Mouse (Mus musculus): ENCODE results near the gene Glipr2. TPM values are rescaled to one million over a fixed set of nuclear protein-coding genes. Genes with fewer than 3 reads are reported as not detected.

The Glipr2 gene
- total and polyA plus RNA-seq, 3 experiments, result 2.3 to 4.4 (median 3.9) TPM

DNA sequence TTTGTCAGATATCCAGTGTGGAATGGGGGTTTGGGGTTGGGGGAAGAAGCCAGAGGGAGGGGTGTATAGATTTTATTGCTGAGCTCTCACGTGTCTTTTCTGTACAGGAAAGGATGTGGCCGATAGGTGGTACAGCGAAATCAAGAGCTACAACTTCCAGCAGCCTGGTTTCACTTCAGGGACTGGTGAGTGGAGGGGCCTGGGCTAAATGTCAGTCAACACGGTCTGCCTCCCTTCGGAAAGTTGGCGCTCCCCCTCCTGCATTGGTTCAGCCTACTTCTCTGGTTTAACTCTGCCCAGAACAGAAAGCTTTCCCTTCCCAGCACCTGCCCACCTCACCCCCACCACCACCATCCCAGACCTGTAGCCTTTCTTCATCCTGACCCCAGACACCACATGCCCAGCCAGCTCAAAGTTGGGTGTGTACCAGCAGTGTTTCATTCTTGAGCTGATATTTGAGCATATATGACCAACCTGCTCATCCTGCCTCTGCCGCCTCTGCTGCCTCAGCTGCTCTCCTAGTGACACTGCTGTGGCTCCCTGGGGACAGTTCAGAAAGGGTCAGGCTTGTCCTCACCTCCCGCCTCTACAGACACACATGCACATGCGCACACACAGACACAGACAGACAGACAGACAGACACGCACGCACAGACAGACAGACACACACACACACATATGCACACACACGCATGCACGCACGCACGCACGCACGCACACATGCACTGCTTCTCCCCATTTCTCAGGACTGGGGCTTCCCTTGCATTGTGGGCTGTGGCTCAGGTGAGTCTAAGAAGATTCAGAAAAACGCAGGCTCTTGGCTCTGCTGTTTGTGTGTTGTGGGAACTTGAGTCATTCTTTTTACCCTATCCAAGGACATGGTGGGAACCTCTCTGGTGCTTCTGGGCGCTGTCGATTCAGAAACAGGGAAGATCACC is 13.5 kb downstream of the Glipr2 start:
- no peak for DNase-seq

DNA sequence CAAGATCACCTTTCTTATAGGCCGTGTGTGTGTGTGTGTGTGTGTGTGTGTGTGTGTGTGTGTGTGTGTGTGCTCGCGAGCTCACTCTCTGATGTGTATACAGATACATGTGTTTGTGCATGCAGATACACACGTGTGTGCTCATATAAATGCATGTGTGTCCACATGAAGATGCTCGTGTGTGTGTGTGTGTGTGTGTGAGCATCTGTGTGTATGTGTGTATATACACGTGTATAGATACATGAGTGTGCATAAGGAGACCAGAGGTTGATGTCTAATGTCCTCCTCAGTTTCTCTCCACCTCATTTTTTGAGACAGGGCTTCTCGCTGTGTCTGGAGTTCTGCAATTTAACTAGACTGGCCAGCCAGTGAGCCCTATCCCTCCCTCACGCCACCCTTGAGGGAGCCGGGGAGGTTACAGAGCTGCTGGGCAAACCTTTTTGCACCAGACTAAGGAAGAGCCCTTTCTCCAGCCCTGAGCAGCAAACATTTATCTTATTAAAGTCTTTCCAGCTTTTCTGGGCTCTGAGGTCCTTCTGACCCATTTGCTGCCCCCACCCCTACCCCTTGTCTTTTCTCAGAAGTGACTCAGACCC is 14.4 kb downstream of the Glipr2 start:
- no peak for DNase-seq

DNA sequence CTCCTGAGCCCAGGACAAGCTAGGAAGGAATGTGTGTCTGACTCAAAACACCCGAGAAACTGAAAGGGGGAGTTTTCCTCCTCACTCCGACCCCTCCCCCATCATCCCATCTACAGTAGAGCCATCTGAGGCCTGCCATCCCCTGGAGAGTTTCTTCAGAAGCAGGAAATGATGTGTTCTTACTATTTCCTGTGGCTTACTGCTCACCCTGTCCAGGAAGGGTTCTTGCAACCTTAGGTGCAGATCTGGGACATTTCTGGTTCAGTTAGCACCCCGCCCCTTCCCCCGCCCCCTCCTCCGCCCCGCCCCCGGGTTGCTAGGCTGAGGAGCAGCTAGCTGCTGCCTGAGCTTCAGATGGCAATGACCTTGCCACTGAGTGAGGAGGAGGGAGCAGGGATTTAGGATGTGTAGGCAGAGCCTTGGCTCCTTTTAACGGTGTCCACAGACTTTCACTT is 15.0 kb downstream of the Glipr2 start:
- peak; percentile 63 for DNase-seq

DNA sequence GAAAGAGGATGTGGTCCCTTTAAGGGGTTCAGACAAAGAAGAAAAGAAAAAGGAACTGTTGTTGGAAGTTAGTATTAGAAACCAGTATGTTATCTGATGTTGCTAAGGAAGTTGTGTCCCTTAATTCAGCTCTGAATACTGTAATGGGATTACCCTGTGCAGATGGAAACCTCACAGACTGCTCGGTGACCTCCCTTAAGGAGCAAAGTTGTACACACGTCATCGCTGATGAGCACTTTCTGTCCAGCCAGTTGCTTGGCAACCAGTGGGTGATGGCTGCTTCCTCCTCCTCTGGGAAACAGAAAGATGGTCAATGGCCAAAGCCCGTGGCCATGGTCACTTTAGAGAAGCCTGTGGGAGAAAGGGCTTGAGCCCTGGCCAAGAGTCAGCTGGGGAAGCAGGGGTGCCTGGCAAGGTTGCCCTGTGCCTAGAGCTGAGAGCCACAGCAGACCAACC is 16.4 kb downstream of the Glipr2 start:
- peak; percentile 69 for DNase-seq

DNA sequence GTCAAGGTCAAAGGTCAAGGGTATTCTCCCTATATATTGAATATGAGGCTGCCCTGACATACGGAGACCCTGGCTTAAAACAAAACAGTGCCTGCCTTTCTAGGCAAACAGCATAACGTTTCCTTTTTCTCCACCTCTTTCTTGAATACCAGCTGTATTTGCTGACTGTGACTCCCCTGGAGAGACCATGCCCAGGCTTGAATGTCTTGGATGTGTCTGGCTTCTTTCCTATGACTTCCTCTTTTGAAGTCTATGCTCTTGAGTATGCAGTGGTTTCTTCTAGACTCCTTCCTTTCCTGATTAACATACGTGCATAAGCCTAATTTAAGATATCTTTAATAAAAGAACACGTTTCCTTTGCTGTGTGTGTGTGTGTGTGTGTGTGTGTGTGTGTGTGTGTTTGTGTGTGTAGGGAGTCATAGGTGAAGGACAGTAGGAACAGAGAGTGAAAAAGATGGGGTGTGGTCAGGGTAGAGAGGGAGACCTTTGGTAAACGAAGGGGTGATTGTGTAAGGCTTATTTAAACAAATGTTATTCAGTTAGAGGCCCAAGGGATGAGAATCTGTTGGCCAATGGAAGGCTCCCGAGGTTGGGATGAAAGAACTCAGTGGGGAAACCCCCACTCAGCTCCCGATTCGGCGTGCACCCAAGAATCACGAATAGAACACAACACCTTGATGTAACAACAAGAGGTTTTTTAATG is 17.9 kb downstream of the Glipr2 start:
- no peak for DNase-seq

DNA sequence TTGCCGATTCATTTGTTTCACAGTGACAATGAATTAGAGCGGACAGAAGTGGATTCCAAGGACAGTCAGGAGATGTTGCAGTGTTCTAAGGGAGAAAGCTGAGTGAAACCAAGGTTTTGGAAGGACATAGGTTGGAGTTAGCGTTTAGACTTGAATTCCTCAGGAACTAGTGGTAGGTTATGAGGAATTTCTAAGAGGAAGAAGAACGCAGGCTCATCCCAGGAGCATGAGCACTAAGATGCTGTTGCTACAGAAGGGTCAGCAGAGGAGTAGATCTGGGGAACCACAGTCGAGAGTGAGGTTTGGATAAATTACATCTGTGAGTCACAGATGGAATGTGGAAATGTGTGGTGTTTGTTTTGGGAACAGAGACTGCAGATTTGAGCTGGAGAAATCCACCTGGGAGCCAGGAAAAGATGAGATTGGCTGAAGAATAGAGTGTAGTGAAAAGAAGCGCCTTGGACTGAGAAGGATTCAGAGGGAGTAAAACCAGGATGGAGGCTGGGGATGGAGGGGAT is 19.1 kb downstream of the Glipr2 start:
- DNase-seq, result no peak

DNA sequence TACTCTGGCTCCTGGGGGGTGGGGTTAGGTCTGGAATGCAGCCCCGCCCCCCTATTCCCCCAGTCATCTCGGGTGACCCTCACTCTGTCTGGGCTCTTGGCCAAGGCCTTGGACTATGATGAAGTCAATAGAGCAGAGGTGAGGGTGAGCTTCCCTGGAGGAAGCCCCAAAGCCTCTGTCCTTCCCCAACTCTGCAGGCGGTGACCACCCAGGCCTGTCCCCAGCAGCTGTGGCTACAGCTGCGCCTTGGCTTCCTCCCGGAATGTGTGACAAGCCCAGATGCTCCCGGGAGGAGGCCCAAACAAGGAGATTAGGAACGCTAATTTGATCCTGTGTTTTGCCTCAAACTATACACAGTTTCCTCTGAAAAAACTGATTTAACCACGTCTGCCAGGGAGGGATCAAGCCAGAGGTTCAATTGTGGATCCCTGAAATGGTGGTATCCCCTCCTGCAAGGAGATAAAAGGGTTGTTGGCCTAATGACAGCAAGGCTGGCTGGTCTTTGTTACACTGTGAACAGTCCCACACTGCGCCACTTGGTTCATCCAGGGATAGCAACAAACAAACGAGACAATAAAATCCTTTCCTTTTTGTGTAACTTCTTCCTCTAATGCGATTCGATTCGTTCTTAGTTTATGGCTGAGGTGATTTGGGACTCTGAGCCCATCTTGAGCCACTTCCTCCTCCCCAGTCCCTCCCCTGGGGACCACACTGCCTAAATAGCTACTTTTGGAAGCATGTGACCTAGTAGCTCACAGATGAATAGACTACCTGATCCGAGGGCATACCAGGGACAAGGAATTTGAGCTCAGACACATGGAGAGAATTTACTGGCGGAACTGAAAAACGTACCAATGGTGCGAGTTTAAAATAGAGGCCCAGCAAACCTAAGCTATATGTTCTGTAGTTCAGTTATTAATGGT is 21.6 kb downstream of the Glipr2 start:
- DNase-seq, result peak; percentile 85

DNA sequence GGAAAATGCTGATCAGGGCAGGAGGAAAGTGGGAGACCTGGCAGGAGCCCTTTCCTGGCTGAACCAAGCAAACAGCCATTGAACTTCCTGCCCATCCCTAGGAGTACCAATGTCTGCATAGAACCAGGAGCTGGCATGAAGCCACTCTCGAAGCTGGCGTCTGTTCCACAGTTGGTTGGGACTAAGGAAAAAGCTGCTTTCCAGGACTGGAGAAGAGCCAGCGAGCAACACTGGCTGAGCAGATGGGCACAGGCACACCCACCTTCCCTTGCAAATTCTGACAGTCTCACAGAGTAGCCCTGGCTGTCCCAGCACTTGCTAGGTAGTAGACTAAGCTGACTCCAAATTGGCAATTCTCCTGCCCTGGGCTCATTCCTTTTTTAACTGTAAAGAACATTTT is 22.5 kb downstream of the Glipr2 start:
- DNase-seq, result peak; percentile 66

DNA sequence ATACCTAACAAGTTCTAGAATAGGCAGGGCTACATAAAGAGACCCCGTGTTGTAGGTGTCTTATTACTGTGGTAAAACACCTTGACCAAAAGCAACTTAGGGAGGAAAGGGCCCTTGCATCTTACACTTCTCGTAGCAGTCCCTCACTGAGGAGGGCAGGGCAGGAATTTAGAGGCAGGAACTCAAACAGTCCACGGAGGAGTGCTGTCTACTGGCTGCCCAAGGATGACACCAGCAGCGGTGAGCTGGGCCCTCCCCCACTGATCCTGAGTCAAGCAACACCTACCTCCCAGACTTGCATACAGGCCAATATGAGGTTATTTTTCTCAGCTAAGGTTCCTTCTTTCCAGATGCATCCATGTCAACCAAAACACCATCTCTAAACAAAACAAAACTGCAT is 23.0 kb downstream of the Glipr2 start:
- no peak for DNase-seq

DNA sequence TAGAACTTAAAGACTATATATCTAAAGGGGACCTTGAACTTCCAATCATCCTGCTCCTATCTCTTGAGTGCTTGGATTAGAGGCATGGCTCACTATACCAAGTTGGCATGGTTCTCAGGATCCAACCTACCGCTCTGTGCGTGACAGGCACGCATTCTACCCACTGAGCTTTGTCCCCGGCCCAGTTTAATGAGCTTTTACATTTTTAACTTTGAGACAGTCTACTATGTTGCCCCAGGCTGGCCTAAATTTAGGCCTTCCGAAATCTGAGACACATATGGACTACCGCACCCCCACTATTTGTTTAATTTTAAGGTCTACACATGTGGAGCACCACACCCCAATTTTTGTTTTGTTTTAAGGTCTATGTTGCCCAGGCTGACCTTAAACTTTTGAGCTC is 23.6 kb downstream of the Glipr2 start:
- no peak for DNase-seq

DNA sequence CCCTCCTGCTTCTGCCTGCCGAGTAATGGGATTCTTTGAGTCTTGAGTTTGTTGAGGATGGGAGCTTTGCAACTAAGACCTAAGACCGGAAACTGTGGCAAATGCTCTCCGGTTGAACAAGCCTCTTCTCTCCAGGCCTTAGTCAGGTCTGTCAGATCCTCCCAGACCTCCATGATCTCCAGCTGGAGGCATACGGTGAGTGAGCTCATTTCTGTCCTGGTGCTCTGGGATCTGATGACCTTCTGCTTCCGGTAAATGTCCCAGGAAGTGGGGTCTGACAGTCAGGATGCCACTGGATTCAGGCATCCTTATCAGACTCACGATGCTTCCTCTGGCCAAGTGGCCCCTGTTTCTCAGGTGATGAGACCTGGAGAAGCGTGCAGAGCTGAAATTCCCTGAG is 24.1 kb downstream of the Glipr2 start:
- DNase-seq, result no peak

DNA sequence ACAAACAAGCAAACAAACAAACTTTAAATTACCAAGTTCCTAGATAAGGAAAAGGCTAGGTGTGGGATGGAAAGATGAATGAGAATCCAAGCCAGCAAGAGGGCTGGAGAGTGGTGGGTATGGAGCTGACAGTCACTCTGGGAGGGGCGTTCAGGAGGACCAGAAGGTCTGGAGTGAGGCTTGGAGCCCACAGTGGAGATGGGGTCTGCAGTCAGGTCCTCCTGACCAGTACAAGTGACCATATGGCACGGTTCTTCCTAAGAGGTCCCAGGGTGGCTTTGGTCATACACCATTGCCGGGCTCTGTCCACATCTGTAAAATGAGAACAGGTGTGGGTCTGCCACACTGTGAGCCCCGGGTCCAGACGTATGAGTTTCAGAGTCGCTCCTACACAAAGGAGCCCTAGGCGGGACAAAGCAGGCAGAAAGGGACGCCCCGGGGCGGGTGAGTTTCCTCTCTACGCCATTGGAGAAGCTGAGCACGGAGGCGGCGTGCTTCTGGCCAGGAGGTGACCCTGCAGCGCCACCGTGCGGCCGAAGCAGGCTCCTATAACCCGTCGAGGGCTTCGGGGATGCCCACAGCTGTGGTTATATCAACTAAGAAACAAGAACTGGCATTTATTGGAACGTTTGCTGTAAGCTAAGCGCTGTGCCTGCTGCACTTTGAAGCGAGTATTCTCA is 25.0 kb downstream of the Glipr2 start:
- DNase-seq, result peak; percentile 93

DNA sequence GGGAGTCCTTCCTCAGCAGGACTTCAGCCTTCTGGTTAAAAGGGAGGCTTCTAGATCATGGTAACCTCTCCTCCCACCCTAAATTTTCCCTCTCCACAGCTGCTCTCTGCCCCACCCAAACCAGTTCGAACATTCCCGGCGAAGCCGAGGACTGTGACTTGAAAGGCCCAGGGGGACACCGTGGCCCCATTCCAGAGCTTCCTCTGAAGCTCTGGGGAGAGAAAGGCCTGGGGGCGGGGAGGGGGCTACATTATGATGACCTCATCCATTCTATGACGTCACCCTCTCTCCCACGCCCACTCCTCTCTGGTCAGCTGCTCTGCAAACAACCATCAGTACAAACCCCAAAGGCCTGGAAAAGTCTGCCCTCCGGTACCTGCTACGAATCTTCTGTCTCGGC is 26.0 kb downstream of the Glipr2 start, which contains the start of gene Ccin:
TSS of gene Ccin (plus strand) at position 303 of the 400 bp plus-strand sequence.
- no peak for DNase-seq

DNA sequence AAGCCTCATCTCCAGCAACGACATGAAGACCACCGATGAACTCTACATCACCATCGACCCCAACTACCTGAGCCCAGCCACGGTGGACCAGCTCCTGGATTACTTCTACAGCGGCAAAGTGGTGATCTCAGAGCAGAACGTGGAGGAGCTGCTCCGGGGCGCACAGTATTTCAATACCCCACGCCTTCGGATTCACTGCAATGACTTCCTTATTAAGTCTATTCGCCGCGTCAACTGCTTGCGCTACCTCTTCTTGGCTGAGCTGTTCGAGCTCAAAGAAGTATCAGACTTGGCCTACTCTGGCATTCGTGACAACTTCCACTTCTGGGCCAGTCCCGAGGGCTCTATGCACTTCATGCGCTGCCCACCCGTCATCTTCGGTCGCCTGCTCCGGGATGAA is 26.6 kb downstream of the Glipr2 start:
- DNase-seq, result no peak

DNA sequence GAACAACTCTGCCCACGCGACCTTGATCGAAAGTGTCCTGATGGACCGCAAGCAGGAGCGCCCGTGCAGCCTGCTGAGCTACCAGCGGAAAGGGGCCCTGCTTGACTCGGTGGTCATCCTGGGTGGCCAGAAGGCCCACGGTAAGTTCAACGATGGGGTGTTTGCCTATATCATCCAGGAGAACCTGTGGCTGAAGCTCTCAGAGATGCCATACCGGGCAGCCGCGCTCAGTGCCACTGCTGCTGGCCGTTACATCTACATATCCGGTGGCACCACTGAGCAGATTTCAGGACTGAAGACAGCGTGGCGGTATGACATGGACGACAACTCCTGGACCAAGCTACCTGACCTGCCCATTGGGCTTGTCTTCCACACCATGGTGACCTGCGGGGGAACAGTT is 27.1 kb downstream of the Glipr2 start:
- no peak for DNase-seq

DNA sequence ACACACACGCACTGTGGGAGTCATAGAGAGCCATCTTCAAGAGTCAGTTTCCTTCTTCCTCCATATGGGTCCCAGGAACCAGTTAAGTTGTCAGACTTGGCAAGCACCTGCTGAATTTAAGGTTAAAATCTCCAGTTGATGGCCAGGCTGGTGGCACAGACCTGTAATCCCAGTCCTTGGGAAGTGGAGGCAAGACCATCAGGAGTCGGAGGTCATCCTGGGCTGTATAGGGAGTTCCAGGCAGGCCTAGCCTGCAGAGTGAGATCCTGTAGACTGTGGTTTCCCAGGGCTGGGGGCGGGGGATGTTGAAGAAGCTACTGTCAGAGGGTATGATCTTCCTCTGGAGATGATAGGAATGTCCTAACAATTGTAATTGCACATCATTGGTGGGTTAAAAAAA is 31.8 kb downstream of the Glipr2 start:
- no peak for DNase-seq

DNA sequence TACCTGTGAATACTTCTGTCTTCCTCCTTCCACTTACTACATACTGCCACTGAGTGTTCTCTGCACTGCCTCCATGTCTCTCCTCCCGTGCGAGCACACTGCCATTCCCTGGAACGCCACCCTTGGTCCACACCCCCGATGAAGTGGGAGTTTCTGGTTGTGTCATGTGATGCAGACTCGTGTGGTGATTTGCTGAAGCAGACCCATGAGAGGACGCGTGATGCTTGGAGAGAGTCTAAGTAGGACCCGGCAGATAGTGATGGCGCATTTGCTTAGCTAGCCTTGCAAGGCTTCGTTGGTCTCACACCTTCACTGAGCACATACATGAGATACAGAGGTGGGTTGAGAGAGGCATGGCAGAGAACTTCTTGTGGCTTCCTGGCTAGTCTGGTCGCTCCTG is 35.9 kb downstream of the Glipr2 start:
- DNase-seq, result no peak

DNA sequence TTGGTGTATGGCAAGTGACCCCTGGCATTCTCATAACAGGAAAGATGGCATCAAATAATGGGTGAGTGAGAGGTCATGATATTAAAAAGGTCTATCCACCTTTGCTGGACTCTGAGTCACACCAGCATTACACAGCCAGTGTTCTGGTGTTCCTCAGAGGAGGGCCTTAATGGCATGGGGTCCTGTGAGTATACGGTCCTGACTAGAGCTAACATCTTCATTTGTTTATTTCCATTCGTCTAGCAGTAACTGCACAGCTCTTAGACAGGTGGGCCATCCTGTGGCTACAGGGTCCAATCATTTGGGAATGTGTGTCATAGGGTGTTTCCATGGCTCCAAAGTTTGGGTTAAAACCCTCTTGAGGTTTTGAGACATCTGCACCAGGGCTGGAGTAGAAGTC is 37.1 kb downstream of the Glipr2 start:
- no peak for DNase-seq

DNA sequence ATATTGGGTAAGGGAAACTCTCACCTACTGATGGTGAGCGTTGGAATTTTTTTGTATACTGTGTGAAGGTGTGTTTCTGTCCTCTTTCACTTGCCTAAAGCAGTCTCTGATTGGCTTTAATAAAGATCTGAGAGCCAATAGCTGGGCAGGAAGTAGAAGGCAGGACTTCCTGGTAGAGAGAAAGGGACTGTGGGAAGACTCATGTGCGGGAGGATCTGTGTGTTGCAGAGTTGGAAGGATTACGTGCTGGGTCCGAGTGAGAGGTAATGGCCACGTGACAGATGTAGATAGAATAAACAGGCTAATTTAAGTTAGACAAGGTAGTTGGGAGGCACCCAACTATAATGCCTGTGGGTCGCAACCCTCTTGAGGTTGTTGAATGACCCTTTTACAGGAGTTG is 46.4 kb downstream of the Glipr2 start:
- no peak for DNase-seq

DNA sequence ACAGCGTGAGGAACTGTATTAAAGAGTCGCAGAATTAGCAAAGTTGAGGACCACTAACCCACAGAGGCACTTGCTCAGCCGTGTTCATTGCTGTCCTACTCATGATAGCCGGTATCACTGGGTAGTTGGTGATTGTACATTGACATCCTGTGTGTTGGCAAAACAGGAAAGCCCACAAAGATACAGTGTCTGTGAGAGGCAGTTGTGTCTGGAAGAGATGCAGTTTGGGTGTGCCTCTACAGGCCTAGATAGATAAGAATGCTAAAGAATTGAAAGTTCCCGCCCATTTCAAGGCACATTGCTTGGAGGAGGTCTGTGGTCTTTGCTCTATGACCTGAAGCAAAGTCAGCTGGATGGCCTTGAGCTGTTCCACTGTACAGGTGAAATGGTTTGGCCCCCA is 46.9 kb downstream of the Glipr2 start, which contains the start of gene Clta:
TSS of gene Clta (plus strand) at position 327 of the 400 bp plus-strand sequence.
- DNase-seq, result no peak

Data from adrenal gland, adult 2 months (tissue).